Mouse (Mus musculus): ENCODE results near the gene Cenpj.

The Cenpj gene

DNA sequence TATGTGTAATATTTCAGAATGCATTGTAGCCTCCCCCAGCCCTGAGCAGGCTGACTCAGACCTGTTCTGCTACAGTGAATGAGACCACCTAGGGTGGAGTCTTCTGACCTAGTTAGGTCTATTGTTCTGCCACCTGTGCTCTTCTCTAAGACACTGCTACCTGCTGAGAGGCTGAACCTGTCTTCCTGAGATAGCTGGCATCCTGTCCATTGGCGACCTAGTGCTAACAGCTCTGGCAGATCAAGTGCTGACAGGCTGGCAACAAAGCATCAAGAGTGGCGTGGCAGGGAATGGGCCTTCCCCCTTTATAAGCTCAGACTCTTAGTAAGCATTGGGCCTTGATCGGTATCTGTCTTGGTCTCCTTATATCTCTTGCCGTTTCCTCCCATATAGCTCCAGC is 24.3 kb downstream of the Cenpj start:
- no peak for DNase-seq (ENCODE audit: extremely low read depth, insufficient read length, low spot score)

DNA sequence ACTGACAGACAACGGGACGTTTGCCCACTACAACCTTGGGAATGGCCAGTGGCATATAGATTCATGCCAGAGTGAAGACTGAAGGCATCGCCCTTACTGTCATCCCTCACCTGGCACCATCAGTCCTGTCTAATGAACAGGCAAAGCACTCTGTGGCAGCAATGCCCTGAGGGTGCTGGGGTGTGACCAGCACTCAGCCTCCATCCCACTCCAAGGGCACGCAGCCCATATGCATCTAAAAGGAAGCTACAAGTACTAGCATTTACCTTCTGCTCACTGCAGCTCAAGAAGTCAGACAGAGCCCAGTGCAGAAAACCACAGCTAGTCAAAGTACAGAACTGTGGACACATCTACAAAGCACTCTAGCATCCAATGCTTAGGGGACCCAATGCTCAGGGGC is 29.7 kb downstream of the Cenpj start:
- DNase-seq (ENCODE audit: extremely low read depth, insufficient read length, low spot score), result no peak

DNA sequence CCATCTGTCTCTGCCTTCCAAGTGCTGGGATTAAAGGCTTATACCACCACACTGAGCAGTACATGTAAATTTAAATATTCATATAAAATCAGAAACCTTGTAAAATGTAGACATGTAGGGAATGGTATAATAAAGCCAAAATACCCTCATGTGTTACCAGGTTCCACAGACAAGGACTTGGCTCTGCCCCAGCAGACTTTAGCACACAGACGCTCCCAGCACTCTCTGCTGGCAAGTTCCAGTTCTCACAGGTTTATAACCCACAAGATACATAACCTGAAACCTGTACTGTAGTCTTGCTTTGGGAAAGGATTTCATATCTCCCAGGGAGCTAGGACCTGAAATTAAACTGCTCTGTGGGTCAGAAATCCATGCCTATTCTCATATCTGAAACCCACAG is 30.3 kb downstream of the Cenpj start:
- no peak for DNase-seq (ENCODE audit: extremely low read depth, insufficient read length, low spot score)

DNA sequence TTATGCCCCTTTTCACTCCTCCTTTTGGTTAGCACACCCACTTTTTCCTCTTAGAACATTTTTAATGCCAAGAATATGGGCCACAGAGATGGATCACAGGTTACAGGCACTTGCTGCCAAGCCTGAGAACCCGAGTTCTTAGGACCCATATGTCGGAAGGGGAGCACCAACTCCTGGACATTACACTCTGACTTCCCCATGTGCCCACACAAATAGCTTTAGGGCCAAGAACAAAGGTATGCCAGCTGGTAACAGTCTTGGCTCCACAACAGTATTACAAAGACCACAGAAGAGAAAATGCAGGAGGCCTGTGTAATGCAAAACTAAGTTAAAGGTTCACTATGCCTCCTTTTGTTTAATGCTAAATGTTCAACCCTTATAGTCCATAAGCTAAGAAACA is 44.4 kb downstream of the Cenpj start:
- no peak for DNase-seq (ENCODE audit: extremely low read depth, insufficient read length, low spot score)

DNA sequence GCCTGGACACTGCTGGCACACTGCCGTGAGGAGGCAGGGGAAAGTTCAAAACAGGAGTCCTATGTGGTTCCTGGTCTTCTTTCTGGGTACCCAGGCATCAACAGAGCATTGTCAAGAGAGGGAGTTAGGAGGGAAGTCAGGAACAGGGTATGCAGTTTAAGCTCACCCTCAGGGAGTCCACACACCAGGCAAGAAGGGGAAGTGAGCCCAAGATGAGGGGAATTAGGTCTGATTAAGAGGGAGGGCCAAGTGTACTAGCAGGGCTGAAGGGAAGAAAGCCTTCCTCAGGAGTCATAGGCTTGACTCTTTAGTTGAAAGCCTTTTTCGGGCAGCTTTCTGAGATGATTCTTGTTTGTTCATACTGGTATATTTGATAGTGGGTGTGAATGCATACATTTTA is 60.5 kb downstream of the Cenpj start:
- no peak for DNase-seq (ENCODE audit: extremely low read depth, insufficient read length, low spot score)

DNA sequence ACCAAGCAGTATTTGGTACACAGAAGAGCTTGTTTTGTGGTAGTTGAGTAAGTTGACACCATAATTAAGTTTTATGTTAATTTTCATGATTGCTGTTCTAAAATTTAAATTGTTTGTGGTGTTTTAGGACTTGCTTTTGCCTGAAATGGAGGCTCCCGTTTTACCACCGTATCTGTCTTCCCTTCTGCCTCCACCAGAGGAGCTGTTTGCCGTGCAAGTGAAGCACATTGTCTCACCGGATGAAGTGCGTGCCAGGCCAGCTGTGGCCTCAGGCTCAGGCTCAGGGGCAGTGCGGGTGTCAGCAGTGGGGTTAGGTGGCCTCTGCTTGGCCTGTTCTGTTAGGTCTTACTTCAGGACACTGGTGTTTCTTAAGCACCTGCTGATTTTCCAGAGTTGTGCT is 63.1 kb downstream of the Cenpj start:
- peak; percentile 17 for DNase-seq (ENCODE audit: extremely low read depth, insufficient read length, low spot score)

DNA sequence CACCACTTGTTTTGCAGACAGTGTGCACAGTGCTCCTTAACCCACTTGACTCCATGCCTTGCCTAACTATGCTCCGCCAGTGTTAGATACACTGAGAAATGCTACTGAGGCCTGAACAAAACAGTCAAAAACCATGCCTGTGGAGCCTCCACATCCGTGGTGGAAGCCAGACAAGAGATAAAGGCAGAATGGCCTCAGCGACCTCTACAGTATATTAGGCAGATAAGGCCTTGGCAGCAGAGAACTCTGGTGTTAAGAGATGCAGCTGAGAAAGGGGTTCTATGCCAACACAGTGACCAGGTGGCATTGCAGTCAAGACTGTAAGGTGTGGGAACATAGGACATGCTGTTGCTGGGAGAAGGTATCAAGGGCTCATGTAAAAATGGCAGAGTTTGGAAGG is 68.5 kb downstream of the Cenpj start:
- no peak for DNase-seq (ENCODE audit: extremely low read depth, insufficient read length, low spot score)

DNA sequence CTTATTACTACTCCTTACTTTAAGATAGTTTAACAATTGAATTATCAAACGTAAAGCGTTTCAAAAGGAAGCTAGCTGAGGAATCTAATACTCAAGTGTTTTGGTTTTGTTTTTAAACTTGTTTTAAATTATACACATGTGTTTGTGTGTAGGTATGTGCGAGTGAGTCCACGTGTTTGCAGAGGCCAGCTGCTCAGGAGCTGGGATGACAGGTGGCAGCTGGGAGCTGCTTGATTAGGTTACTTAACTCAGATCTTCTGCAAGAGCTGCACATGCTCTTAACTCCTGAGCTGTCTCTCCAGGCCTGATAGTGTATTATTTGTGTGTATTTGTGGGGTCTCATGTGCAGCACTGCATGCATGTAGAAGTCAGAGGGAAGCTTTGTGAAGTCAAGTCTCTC is 72.8 kb downstream of the Cenpj start:
- DNase-seq (ENCODE audit: extremely low read depth, insufficient read length, low spot score), result no peak

DNA sequence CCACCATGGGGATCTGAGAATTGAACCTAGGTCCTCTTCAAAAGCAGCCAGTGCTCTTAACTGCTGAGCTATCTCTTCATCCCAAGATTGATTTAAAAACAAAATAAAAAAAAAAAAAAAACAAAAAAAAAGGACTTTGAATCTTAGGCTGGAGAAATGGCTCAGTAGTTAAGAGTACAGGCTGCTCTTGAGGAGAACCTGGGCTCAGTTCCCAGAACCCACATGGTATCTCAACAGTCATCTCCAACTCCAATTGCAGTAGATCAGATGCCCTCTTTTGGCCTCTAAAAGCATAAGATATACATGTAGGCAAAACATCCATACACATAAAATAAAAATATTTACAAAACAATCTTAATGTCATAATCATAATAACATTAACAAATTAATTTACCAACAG is 85.4 kb downstream of the Cenpj start:
- no peak for DNase-seq (ENCODE audit: extremely low read depth, insufficient read length, low spot score)

Measured in 3134 (cell line).